Mouse (Mus musculus): ENCODE measurements around the gene Hoxb6. TPM values are rescaled to one million over a fixed set of nuclear protein-coding genes. Genes with fewer than 3 reads are reported as not detected.

The Hoxb6 gene
- total RNA-seq, 2 experiments from 2014 or later: not detected

DNA sequence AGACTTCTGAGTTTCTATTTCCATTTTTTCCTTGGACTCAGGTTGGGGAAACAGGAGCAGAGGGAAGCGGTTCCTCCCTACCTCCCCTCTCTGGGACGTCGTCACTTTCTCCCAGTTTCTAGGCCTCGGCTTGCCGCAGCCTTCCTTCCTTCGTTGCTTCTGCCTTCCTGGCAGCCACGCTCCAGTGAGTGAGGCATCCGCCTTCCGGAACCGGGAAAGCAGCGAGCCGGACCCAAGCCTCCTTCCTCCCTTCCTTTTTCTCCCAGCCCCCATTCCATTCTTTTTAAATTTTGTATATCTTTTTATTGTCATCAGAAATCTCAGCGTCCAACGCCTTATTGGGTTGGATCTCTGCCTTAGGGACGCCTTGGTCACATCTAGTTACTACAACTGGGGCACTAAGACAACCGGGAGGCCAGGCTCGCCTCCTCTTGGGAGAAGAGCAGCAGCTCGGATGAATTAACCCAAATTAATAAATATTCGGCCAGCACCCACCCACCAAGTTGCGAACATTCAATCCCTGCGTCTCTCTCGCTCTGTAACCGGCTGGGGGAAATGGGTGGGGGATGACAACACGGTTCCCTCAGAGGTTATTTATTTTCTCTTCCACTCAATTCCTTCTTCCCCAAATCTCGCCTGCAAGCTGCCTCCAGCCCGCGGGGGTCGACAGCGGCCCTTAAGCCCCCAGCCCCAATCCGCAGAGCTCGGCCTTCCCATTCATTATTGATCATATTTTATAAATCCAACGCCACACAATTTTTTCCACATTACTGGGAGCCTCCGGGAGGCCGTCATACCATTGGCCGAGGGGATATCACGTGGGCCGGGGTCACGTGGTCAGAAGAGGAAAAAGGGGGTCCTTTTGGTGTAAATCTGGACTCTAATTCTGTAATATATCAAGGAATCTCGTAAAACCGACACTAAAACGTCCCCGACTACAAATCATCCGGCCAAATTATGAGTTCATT is 6.2 kb upstream of the Hoxb6 start, which contains the start of gene Hoxb7:
Gene Hoxb7, plus strand, starts transcription at position 853 of the 968 bp plus-strand sequence.
- DNase-seq: no peak

DNA sequence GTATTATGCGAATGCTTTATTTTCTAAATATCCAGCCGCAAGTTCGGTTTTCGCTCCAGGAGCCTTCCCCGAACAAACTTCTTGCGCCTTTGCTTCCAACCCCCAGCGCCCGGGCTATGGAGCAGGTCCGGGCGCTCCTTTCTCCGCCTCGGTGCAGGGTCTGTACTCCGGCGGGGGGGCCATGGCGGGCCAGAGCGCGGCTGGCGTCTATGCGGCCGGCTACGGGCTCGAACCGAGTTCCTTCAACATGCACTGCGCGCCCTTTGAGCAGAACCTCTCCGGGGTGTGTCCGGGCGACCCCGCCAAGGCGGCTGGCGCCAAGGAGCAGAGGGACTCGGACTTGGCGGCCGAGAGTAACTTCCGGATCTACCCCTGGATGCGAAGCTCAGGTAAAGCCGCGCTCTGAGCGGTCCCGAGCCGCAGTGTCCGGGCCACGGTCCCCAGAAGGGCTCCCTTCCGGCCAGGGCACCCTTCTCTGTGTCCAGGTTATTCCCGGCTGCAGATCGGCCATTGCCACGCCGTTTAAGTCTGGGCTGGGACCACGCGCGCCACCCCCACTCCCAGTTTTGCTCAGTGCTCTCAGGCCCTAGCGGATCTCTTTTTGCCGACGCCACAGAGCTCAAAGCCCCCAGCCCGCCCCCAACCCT is 5.4 kb upstream of the Hoxb6 start:
- DNase-seq: no peak

DNA sequence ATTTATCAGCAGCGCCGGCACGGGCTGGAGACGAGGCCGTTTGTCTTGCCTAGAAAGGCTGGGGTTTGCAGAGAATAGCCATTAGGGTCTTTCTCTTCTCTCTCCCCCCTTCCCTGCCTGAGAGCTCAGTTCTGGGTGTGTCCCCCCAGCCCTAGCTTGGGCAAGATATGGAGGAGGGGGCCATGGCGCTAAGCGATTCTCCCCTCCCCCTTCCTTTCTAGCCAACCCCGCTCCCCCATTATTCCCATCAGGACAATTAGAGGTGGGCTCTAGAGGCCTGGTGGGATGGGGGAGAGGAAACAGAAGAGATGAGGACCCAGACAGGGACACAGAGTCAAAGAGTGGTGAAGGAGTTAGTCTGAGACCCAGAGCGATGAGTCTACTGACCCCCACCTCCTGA is 4.9 kb upstream of the Hoxb6 start:
- no peak for DNase-seq

DNA sequence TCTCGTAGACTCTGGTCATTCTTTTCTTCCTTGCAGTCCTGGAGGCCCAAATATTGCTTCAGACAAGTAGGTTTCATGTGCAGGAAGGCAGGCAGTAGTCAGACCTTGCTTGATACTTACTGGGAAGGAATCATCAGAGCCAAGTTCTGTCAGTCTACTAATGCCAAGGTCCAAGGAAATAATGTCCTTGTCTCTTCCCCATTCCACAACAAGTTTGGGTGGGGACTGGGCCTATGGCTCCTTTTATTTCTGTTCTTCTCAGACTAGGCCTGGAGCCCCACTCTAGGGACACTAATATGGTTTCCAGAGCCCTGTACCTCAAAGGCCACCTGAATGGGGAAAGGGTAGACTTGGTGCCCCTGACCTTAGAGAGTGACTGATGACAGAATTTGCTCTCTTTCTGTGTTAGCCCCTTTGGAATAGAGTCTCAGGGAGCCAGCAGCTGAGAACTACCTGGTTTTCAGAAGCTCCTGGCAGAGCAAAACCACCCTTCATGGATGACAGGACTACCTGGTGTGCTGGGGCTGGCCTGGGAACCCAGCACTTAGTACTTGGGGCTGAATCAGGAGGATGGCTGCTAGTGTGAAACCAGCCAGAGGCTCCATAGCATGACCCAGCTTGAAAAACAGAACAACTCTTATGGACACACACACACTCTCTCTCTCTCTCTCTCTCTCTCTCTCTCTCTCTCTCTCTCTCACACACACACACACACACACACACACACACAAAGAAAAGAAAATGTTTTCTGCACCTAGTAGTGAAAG is 3.6 kb upstream of the Hoxb6 start:
- no peak for DNase-seq

- DNase-seq: no peak
Measured at GRCm38 (mm10) chr11:96289293-96289692, 3.0 kb upstream of the Hoxb6 start.

GRCm38 (mm10) chr11:96289837-96290236 is 2.4 kb upstream of the Hoxb6 start:
- DNase-seq: no peak

GRCm38 (mm10) chr11:96290705-96291355 is 1.4 kb upstream of the Hoxb6 start:
- DNase-seq: no peak

DNA sequence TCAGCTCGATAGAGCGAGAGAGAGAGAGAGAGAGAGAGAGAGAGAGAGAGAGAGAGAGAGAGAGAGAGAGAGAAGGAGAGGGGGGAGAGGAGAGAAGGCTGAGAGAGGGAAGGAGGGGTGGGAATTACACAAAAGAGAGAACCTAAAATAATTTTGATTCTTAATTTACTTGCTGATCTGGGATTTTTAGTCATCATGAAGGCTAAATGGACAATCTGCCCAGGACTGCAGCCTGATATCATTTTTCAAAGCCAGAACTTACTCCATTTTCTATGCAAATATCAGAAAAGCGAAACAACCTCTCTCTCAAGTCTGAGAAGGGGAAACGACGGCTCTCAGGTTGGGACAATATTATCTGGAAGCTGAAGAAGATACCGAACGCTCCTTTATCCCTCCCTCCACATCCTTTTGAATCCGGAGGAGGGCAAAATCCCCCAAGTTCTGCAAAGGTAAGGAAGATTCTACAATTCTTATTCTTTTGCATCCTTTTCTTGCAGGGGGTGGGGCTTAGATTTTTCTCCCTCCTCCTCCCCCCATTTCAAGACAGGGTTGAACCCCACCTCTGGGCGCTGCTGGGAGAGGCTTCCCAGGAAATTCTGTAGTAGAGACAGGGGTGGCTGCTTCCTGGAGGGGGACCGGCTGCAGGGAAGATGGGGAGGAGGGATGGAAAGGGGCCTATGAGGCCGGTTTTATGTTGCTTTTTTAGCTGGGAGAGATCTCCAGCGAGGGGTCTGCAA is 457 bp downstream of the Hoxb6 start:
- no peak for DNase-seq

GRCm38 (mm10) chr11:96293302-96293921 is 1.1 kb downstream of the Hoxb6 start:
- DNase-seq: no peak

DNA sequence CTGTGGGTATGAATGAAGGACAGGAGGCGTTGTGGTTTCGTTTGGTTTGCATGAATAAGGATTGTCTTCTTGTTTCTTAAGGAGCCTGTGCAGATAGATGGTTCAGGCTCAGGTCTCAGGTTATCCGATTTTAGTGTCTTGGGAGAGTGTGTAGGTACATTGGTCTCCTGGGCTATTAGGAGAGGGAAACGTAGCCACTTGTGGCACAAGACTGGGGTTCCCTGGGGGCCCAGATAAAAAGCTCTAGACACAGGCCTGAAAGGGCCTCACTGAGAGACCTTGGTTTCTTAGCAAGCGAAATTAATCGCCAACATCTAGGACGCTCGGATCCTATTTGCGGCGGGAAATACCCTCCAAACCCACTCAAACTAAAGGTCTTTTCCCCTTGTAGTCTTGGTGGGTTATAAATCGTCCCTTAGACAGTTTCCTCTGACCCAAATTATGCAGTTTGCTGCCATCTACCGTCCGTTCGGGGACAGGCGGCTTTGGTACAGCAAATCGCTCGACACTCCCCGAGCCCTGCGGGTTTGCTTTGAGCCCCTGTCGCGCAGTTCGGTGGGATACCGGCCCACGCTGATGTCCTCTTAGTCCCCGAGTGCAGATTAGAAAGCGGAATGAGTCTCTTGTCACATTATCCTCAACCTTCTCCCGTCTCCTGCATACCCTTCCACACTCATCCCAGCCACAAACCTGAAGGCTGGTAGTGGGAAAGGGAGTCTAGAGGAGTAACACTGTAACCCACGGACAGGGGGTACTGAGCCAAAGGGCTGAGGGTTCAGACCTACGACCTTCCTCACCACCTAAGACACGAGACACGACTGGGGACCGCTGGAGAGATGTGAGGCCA is 2.2 kb downstream of the Hoxb6 start:
- DNase-seq: no peak

DNA sequence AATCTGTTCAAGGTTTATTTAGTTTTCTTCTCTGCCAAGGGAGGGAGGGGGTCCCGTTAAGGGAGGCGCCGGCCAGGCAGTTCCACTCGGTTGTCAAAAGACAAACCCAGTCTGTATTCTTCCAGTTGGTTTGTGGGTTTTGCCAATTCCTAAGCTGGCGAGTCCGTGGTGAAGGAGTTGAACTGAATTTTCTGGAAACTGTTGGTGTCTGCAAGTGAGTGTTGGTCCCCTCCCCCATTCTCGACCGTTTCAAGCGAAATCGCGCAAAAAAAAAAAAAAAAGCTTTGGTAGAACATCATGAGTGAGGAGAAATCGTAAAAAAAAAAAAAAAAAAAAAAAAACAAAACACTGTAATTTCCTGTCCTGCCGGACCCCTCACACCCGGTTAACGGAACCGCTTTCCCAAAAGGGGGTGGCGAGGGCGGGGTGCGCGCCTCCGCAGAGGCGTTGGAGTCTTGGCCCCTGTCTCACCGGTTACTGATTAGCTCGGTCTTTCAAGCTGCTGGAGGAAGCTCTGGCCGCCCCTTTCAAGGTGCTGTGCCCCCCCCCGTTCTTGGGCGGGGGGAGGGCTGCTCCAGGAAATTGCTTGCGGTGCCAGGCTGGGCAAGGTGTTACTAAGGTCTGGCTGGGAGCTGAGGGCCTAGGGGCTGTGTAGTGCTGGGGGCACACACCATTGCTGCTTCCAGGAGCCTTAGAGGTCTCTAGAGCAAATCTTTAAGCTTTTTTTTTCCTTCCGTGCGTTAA is 3.0 kb downstream of the Hoxb6 start:
- no peak for DNase-seq

GRCm38 (mm10) chr11:96296997-96297396 is 4.7 kb downstream of the Hoxb6 start:
- DNase-seq: no peak

DNA sequence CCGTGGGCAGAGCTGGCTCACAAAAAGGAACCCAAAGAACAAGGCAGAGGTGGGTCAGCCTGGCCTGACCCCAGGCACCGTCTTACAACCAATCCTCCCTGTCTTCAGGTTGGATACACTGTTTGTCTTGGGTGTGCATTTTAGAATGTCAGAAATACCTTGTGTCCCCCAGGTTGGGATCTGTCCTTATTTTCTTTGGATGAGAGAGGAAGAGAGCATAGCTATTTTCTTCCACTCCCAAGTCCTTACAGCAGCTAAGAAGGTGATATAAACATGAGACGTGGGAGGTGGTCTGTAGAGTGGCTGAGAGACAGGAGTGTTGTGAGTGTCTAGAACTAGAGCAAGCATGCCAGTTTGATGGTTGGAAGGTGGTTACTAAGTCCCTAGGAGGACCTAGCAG is 5.2 kb downstream of the Hoxb6 start:
- no peak for DNase-seq

GRCm38 (mm10) chr11:96297968-96298635 is 5.8 kb downstream of the Hoxb6 start:
- no peak for DNase-seq

DNA sequence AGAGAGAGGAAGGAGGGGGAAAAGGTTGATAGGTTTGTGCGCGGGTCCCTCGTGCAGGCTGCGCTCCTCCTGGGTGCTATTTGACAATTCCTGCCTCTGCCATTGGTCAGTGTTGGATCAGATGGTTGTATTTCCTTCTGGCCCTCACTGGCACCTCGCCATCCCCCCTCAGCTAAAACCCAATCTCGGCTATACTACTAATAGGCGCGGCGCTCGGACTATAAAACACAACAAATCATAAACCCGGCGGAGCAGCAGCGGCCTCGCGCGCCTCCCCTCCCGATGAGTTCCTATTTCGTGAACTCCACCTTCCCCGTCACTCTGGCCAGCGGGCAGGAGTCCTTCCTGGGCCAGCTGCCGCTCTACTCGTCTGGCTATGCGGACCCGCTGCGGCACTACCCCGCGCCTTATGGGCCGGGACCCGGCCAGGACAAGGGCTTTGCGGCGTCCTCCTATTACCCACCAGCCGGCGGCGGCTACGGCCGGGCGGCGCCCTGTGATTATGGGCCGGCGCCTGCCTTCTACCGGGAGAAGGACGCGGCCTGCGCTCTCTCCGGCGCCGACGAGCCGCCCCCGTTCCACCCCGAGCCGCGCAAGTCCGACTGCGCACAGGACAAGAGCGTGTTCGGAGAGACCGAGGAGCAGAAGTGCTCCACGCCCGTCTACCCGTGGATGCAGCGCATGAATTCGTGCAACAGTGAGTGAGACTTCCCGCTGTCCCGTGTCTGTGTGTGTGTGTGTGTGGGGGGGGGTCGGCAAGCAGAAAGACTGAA is 6.8 kb downstream of the Hoxb6 start:
- DNase-seq: no peak

DNA sequence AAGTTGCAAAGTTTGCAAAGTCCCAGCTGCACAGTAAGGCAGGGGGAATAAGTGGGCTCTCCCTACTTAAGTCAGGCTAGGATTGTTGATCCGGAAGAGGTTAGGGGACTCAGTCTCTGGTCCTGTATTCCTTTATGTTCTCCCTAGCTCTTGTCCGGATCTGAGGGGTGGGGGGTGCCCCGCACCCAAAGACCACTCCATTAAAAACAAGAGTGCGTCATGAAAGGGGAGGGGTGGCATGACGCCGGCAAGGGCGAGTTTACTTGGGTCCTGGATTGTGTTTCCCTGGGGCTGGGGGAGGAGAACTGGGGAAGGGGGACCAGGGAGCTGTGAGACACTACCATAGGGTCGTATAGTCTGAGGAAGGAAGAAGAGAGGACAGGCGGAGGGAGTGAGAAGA is 7.5 kb downstream of the Hoxb6 start:
- DNase-seq: no peak

- no peak for DNase-seq
Measured at GRCm38 (mm10) chr11:96300354-96301063, 8.2 kb downstream of the Hoxb6 start.

Measured in layer of hippocampus, postnatal 36 days (tissue).